ENCODE assay signal across 11 mouse cellular contexts in genomic region chr5:36573354-36573753, GRCm38 (mm10). TPM values are rescaled to one million over a fixed set of nuclear protein-coding genes. Genes with fewer than 3 reads are reported as not detected.
DNase-seq lines count a peak whose midpoint lies in the region; ATAC-seq and TF ChIP-seq lines count a peak whose summit lies in the region.
"Had no signal": no experiment of that assay in that cellular context is flagged by ENCODE, and none has a peak within 500 bp of the region (broad histone marks: within the 10 kb centered on the region; RNA-seq: fewer than 3 reads in every experiment).

No protein-coding gene starts in this region.

- H3K9ac ChIP-seq in intestine, embryonic 15.5 days, result no peak overlapping the region
- no peak overlapping the region for H3K9ac ChIP-seq in midbrain, embryonic 16.5 days (ENCODE audit: low read depth, low read length)
- H3K9ac ChIP-seq: forebrain, embryonic 12.5 days; hindbrain, embryonic 12.5 days; limb, embryonic 15.5 days had no signal

- DNase-seq in layer of hippocampus, adult 2 months (ENCODE audit: low spot score in 2 of 2), result no peak
- no peak for DNase-seq in layer of hippocampus, adult 9-11 months
- DNase-seq in brain, adult 2 months (ENCODE audit: low read depth, low spot score), result peak; percentile 75
- no peak for DNase-seq in adrenal gland, adult 2 months
- DNase-seq: cerebellum, adult 11 months had no signal

- H3K27me3 ChIP-seq in intestine, embryonic 15.5 days (replicated peaks), result no peaks in the 10 kb centered on the region
- H3K27me3 ChIP-seq in midbrain, embryonic 16.5 days (ENCODE audit: control insufficient read depth, insufficient read depth, low read depth, low read length), result no peaks in the 10 kb centered on the region
- H3K27me3 ChIP-seq: forebrain, embryonic 12.5 days; hindbrain, embryonic 12.5 days; limb, embryonic 15.5 days had no signal

- peaks cover 7% of the 10 kb centered on the region for H3K36me3 ChIP-seq in intestine, embryonic 15.5 days
- no peaks in the 10 kb centered on the region for H3K36me3 ChIP-seq in midbrain, embryonic 16.5 days (ENCODE audit: control insufficient read depth, insufficient read depth, low read length)

- H3K4me3 ChIP-seq in layer of hippocampus, adult 2 months, result no peak overlapping the region
- no peak overlapping the region for H3K4me3 ChIP-seq in intestine, embryonic 15.5 days (replicated peaks)
- no peak overlapping the region for H3K4me3 ChIP-seq in olfactory bulb, adult 2 months (ENCODE audit: insufficient read depth, low read depth, low read length)
- H3K4me3 ChIP-seq in midbrain, embryonic 16.5 days (ENCODE audit: low read depth, low read length), result no peak overlapping the region
- H3K4me3 ChIP-seq: forebrain, embryonic 12.5 days; hindbrain, embryonic 12.5 days; limb, embryonic 15.5 days had no signal

- H3K27ac ChIP-seq in layer of hippocampus, adult 2 months, result peak overlapping the region; percentile 68
- peak overlapping the region; percentile 20 for H3K27ac ChIP-seq in intestine, embryonic 15.5 days
- H3K27ac ChIP-seq in olfactory bulb, adult 2 months (ENCODE audit: insufficient read depth, low read depth, low read length), result 0 out of 2 replicates have a peak overlapping the region, but pooled peaks have one; percentile 48
- no peak overlapping the region for H3K27ac ChIP-seq in midbrain, embryonic 16.5 days (ENCODE audit: low read length)
- H3K27ac ChIP-seq: hindbrain, embryonic 12.5 days; limb, embryonic 15.5 days had no signal

- peaks cover 18% of the 10 kb centered on the region for H3K4me1 ChIP-seq in intestine, embryonic 15.5 days (replicated peaks)
- peaks cover 18% of the 10 kb centered on the region for H3K4me1 ChIP-seq in olfactory bulb, adult 2 months (ENCODE audit: control insufficient read depth, insufficient read depth, low read length)
- no peaks in the 10 kb centered on the region for H3K4me1 ChIP-seq in midbrain, embryonic 16.5 days (ENCODE audit: control insufficient read depth, insufficient read depth, low read length)

- TF ChIP-seq CTCF in layer of hippocampus, adult 2 months (conservative IDR thresholded peaks at IDR 0.05), result no peak
- no peak for TF ChIP-seq CTCF in olfactory bulb, adult 2 months (IDR thresholded peaks at IDR 0.05; ENCODE audit: insufficient read depth, low read depth, low read length)

- no peak for TF ChIP-seq POLR2A in olfactory bulb, adult 2 months (IDR thresholded peaks at IDR 0.05; ENCODE audit: insufficient read depth, low read depth, low read length)

- H3K4me2 ChIP-seq in intestine, embryonic 15.5 days (replicated peaks), result no peak overlapping the region
- H3K4me2 ChIP-seq in midbrain, embryonic 16.5 days (ENCODE audit: low read length), result no peak overlapping the region
- H3K4me2 ChIP-seq: forebrain, embryonic 12.5 days; hindbrain, embryonic 12.5 days; limb, embryonic 15.5 days had no signal

- ATAC-seq in intestine, embryonic 15.5 days, result no peak
- no peak for ATAC-seq in midbrain, embryonic 16.5 days

- WGBS in intestine, embryonic 15.5 days, result 57% methylated on average over 3 of the region's 3 CpGs
- 29% methylated on average over 3 of the region's 3 CpGs for WGBS in olfactory bulb, adult 2 months
- WGBS in midbrain, embryonic 16.5 days, result 57% methylated on average over 3 of the region's 3 CpGs

- H3K9me3 ChIP-seq in intestine, embryonic 15.5 days, result no peaks in the 10 kb centered on the region
- no peaks in the 10 kb centered on the region for H3K9me3 ChIP-seq in midbrain, embryonic 16.5 days (replicated peaks; ENCODE audit: control insufficient read depth, low read length, poor library complexity, severe bottlenecking)
- H3K9me3 ChIP-seq: forebrain, embryonic 12.5 days; hindbrain, embryonic 12.5 days; limb, embryonic 15.5 days had no signal

RNA-seq across cellular contexts. Expression of gene Tbc1d14, which starts 19.7 kb away (rescaled TPM):
- 100 to 1,000 TPM; 101 to 105 TPM for total RNA-seq in layer of hippocampus, adult 2 months (2021)
- 30.0 and 30.3 TPM in 2 replicates for polyA plus RNA-seq in intestine, embryonic 15.5 days (2015; fragmentation: Nextera tagmentation; extraction: Ambion mirVana)
- polyA plus RNA-seq in olfactory bulb, adult 2 months (2012; ENCODE audit: insufficient read depth, insufficient read length, low replicate concordance, missing spikeins), result not detected in 2 replicates
- 10 to 100 TPM; 42.1 to 47.0 TPM for total RNA-seq in adrenal gland, adult 2 months (2021)
- 16.3 and 18.8 TPM in 2 replicates for polyA plus RNA-seq in adrenal gland, adult 2 months (2012; rRNA removed)
- 74.6 and 76.1 TPM in 2 replicates for polyA plus RNA-seq in midbrain, embryonic 16.5 days (2015; fragmentation: Nextera tagmentation; extraction: Ambion mirVana)
